Mouse (Mus musculus): Measurements from ENCODE around the gene Cyfip1. TPM values are rescaled to one million over a fixed set of nuclear protein-coding genes. Genes with fewer than 3 reads are reported as not detected.

The Cyfip1 gene
- total and polyA plus RNA-seq, 3 experiments: 20.1 to 29.3 (median 27.8) TPM

DNA sequence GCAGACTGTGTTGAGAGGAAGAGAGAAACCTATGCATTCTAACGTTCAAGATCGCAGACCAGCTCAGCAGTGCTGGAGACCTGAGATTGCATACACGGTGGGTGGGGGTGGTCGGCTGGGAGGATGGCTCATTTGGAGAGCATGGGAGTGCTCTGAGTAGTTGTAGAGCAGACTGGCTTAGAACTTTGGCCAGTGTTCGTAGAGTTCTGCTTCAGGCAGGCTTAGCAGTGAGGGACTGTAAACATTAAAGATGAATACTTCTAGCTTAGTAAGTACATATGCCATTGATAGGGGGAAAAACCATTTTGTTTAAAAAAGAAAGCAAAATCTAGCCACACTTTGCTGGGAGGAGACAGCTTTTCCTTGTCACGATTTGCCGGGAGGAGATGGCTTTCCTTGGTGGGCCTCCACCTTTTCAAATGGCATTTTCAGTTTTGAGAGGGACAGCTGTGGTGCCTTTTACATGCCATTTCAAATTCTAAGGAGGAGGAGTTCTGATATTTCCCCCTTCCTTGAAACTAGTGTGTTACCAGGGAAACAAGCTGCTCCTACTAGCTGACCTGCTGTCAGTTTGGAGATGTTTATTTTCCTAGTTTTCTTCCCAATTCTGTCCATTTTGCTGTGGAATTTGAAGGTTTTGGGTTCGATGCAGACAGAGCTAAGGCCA lies 24.3 kb downstream of the Cyfip1 start:
- in situ Hi-C loops (cut with MboI; ENCODE audit: low pct_ligation_motif_present, low pct_unique_long_range_greater_than_20kb, low sequenced_read_pairs) (no loop called here), dilution Hi-C loops (cut with MboI; ENCODE audit: extremely low pct_ligation_motif_present, extremely low pct_unique_long_range_greater_than_20kb, low sequenced_read_pairs) (no loop called here)
- Histone ChIP-seq H3K9me3 (replicated peaks; ENCODE audit: low read length) (no peaks in the 10 kb centered on the region), H3K27ac (ENCODE audit: insufficient read depth, low read depth) (no peak overlapping the region), H3K27me3 (replicated peaks) (no peaks in the 10 kb centered on the region), H3K4me1 (ENCODE audit: control insufficient read depth in 1 of 2, insufficient read depth in 2 of 2) (peaks cover 2 to 37% of the 10 kb centered on the region in 2 experiments), H3K79me2 (replicated peaks; ENCODE audit: control insufficient read depth, extremely low read depth, insufficient read depth, poor library complexity, severe bottlenecking) (peaks cover 5% of the 10 kb centered on the region), H3K4me2 (ENCODE audit: insufficient read depth, low read depth, poor library complexity, severe bottlenecking) (no peak overlapping the region), H3K36me3 (replicated peaks in 1 of 2; ENCODE audit: control insufficient read depth in 1 of 2, insufficient read depth in 1 of 2, low read length in 1 of 2) (peaks cover 0 to 4% of the 10 kb centered on the region in 2 experiments), H3K4me3 (replicated peaks in 1 of 3; ENCODE audit: low read depth in 2 of 3, low read length in 2 of 3, poor library complexity in 1 of 3) (no peak overlapping the region), H3K9ac (ENCODE audit: insufficient read depth, low read depth) (no peak overlapping the region)
- no peak for TF ChIP-seq IRF4 (IDR thresholded peaks at IDR 0.05; ENCODE audit: low read depth, low read length)
- TF ChIP-seq CHD1 (IDR thresholded peaks at IDR 0.05; ENCODE audit: low read depth, low read length): no peak
- no peak for TF ChIP-seq TCF12 (IDR thresholded peaks at IDR 0.05; ENCODE audit: low read depth, low read length)
- TF ChIP-seq UBTF (IDR thresholded peaks at IDR 0.05; ENCODE audit: low read depth, low read length): no peak
- TF ChIP-seq SIN3A (IDR thresholded peaks at IDR 0.05; ENCODE audit: low read length): no peak
- TF ChIP-seq MAZ (IDR thresholded peaks at IDR 0.05; ENCODE audit: low read depth, low read length): no peak
- no peak for TF ChIP-seq CHD2 (IDR thresholded peaks at IDR 0.05; ENCODE audit: low read length)
- TF ChIP-seq EP300 (IDR thresholded peaks at IDR 0.05; ENCODE audit: low read length): no peak
- TF ChIP-seq ZMIZ1 (IDR thresholded peaks at IDR 0.05; ENCODE audit: low read depth, low read length): no peak
- TF ChIP-seq MEF2A (IDR thresholded peaks at IDR 0.05; ENCODE audit: borderline replicate concordance, low read depth, low read length): no peak
- no peak for TF ChIP-seq SMC3 (IDR thresholded peaks at IDR 0.05; ENCODE audit: low read depth, low read length)
- no peak for TF ChIP-seq E2F4 (IDR thresholded peaks at IDR 0.05; ENCODE audit: insufficient replicate concordance, low read depth, low read length)
- no peak for TF ChIP-seq KAT2A (IDR thresholded peaks at IDR 0.05; ENCODE audit: insufficient replicate concordance, low read length)
- TF ChIP-seq NELFE (IDR thresholded peaks at IDR 0.05; ENCODE audit: low read depth, low read length): no peak
- no peak for DNase-seq (ENCODE audit: extremely low read depth)

DNA sequence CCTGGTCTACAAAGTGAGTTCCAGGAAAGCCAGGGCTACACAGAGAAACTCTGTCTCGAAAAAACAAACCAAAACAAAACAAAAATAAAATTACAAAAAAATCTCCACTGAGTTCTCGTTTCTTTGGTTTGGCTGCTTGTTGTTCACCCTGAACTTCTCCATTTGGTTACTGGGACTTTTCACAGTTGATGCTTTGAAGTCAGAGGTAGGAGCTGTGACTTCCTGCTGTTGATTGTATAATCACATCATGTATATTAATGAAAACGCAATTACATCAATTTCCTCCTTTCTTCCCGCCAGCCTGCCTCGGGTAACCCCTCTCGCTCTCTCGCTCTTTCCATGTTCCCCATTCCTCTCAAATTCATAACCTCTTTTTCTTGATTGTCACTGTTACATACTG lies 26.7 kb downstream of the Cyfip1 start:
- no peaks in the 10 kb centered on the region for H3K27me3 ChIP-seq (replicated peaks)
- H3K27ac ChIP-seq (ENCODE audit: insufficient read depth, low read depth): no peak overlapping the region
- H3K9me3 ChIP-seq (replicated peaks; ENCODE audit: low read length): no peaks in the 10 kb centered on the region
- no peak overlapping the region for H3K4me2 ChIP-seq (ENCODE audit: insufficient read depth, low read depth, poor library complexity, severe bottlenecking)
- H3K4me3 ChIP-seq (replicated peaks in 1 of 3; ENCODE audit: low read depth in 2 of 3, low read length in 2 of 3, poor library complexity in 1 of 3): no peak overlapping the region
- H3K79me2 ChIP-seq (replicated peaks; ENCODE audit: control insufficient read depth, extremely low read depth, insufficient read depth, poor library complexity, severe bottlenecking): peaks cover 5% of the 10 kb centered on the region
- peaks cover 2 to 37% of the 10 kb centered on the region in 2 experiments for H3K4me1 ChIP-seq (ENCODE audit: control insufficient read depth in 1 of 2, insufficient read depth in 2 of 2)
- TF ChIP-seq MYC (IDR thresholded peaks at IDR 0.05; ENCODE audit: low read depth, low read length) (no peak), NELFE (IDR thresholded peaks at IDR 0.05; ENCODE audit: low read depth, low read length) (no peak), KAT2A (IDR thresholded peaks at IDR 0.05; ENCODE audit: insufficient replicate concordance, low read length) (no peak), CHD1 (IDR thresholded peaks at IDR 0.05; ENCODE audit: low read depth, low read length) (no peak), ZMIZ1 (IDR thresholded peaks at IDR 0.05; ENCODE audit: low read depth, low read length) (no peak), JUND (conservative IDR thresholded peaks at IDR 0.05; ENCODE audit: low read depth, low read length) (no peak), E2F4 (IDR thresholded peaks at IDR 0.05; ENCODE audit: insufficient replicate concordance, low read depth, low read length) (no peak), NRF1 (IDR thresholded peaks at IDR 0.05; ENCODE audit: low read depth, low read length) (no peak), ZKSCAN1 (IDR thresholded peaks at IDR 0.05; ENCODE audit: borderline replicate concordance, low read depth, low read length) (no peak), TBP (conservative IDR thresholded peaks at IDR 0.05; ENCODE audit: low read depth, low read length) (no peak), POLR2A (IDR thresholded peaks at IDR 0.05; ENCODE audit: low read depth, low read length) (no peak), RAD21 (IDR thresholded peaks at IDR 0.05; ENCODE audit: low read depth, low read length) (no peak), JUN (IDR thresholded peaks at IDR 0.05; ENCODE audit: insufficient read depth, low read depth, low read length) (no peak), BHLHE40 (IDR thresholded peaks at IDR 0.05; ENCODE audit: low read depth, low read length) (no peak)
- dilution Hi-C loops (cut with MboI; ENCODE audit: extremely low pct_ligation_motif_present, extremely low pct_unique_long_range_greater_than_20kb, low sequenced_read_pairs): no loop called here
- DNase-seq (ENCODE audit: extremely low read depth): no peak
- H3K36me3 ChIP-seq (replicated peaks in 1 of 2; ENCODE audit: control insufficient read depth in 1 of 2, insufficient read depth in 1 of 2, low read length in 1 of 2): peaks cover 7 to 18% of the 10 kb centered on the region in 2 experiments
- in situ Hi-C loops (cut with MboI; ENCODE audit: low pct_ligation_motif_present, low pct_unique_long_range_greater_than_20kb, low sequenced_read_pairs): no loop called here
- no peak overlapping the region for H3K9ac ChIP-seq (ENCODE audit: insufficient read depth, low read depth)
